Mouse (Mus musculus) neural tube, embryonic 13.5 days (tissue): ENCODE results near the gene 1110002E22Rik. TPM values are rescaled to one million over a fixed set of nuclear protein-coding genes. Genes with fewer than 3 reads are reported as not detected.

Experiments
- ATAC-seq: fragments of 200-750 bp; cut with Nextera tagmentation; 2 replicates; pipeline ENCODE4 v1.8.0; 2017; ENCODE audit warnings: low read depth, mild to moderate bottlenecking, moderate TSS enrichment, moderate library complexity
- H3K27ac ChIP-seq: fragments of 300-500 bp; sonication (generic); replicated peaks from 2 replicates; pipeline ENCODE4 v1.5.1; 2015; ENCODE audit warnings: moderate library complexity, mild to moderate bottlenecking, inconsistent platforms
- H3K27me3 ChIP-seq: fragments of 300-500 bp; sonication (generic); 2 replicates; pipeline ENCODE4 v1.6.1; 2015; ENCODE audit warnings: mild to moderate bottlenecking, inconsistent platforms
- H3K36me3 ChIP-seq: fragments of 300-500 bp; sonication (generic); 2 replicates; pipeline ENCODE4 v1.6.1; 2015; ENCODE audit warnings: mild to moderate bottlenecking, inconsistent platforms
- H3K4me1 ChIP-seq: fragments of 300-500 bp; sonication (generic); replicated peaks from 2 replicates; pipeline ENCODE4 v1.6.1; 2015; ENCODE audit warnings: inconsistent platforms
- H3K4me2 ChIP-seq: fragments of 300-500 bp; sonication (generic); 2 replicates; pipeline ENCODE4 v1.6.1; 2015; ENCODE audit warnings: inconsistent platforms, mild to moderate bottlenecking, moderate library complexity
- H3K4me3 ChIP-seq: fragments of 300-500 bp; sonication (generic); 2 replicates; pipeline ENCODE4 v1.5.1; 2015; ENCODE audit warnings: mild to moderate bottlenecking, inconsistent platforms
- H3K9ac ChIP-seq: fragments of 300-500 bp; sonication (generic); 2 replicates; pipeline ENCODE4 v1.6.1; 2015; ENCODE audit warnings: moderate library complexity, mild to moderate bottlenecking, inconsistent platforms
- H3K9me3 ChIP-seq: fragments of 300-500 bp; sonication (generic); 2 replicates; pipeline ENCODE4 v1.6.1; 2016; ENCODE audit warnings: inconsistent platforms
- WGBS: fragments of 180-500 bp; shearing (Covaris S2); methylation state at CpG from one replicate; pipeline ENCODE4 v1.1.7; 2015; 5-methylcytosine and 5-hydroxymethylcytosine counted together
- polyA plus RNA-seq: library from polyadenylated mRNA; unstranded; fragments of >200 nt; fragmentation: Nextera tagmentation; extraction: Ambion mirVana; gene quantifications from 2 replicates; pipeline ENCODE4 v1.2.1, GENCODE M21; 2015

1110002E22Rik gene
- 0.13 and 0.22 TPM in 2 replicates for polyA plus RNA-seq

GRCm38 (mm10) chr3:138064732-138065645, at the start of gene 1110002E22Rik:
TSS of gene 1110002E22Rik (plus strand) at chr3:138065052.
- ATAC-seq = no peak
- Histone ChIP-seq H3K27me3 (no peaks in the 10 kb centered on the region), H3K4me2 (no peak within 1 kb of the TSS), H3K27ac (no peak within 1 kb of the TSS), H3K4me1 (peaks cover 28% of the 10 kb centered on the region), H3K9me3 (no peaks in the 10 kb centered on the region), H3K9ac (no peak within 1 kb of the TSS), H3K4me3 (no peak within 1 kb of the TSS), H3K36me3 (no peaks in the 10 kb centered on the region)
- WGBS = 76% methylated on average over 33 of the region's 33 CpGs

GRCm38 (mm10) chr3:138016810-138017209, 48.0 kb upstream of the 1110002E22Rik start:
- Histone ChIP-seq H3K27me3 (no peaks in the 10 kb centered on the region), H3K4me1 (peaks cover 4% of the 10 kb centered on the region; the same call in 1 of the 2 replicates), H3K36me3 (no peaks in the 10 kb centered on the region), H3K9ac (no peak overlapping the region; the same call in 1 of the 2 replicates), H3K4me3 (peak overlapping the region; percentile 17), H3K27ac (peak overlapping the region; percentile 47), H3K4me2 (peak overlapping the region; percentile 40), H3K9me3 (no peaks in the 10 kb centered on the region)
- ATAC-seq = peak; percentile 89
- 38% methylated on average over 12 of the region's 12 CpGs for WGBS

GRCm38 (mm10) chr3:138022003-138022402, 42.8 kb upstream of the 1110002E22Rik start:
- Histone ChIP-seq H3K36me3 (no peaks in the 10 kb centered on the region), H3K27me3 (no peaks in the 10 kb centered on the region), H3K9ac (no peak overlapping the region), H3K4me1 (peaks cover 4% of the 10 kb centered on the region; the same call in 1 of the 2 replicates), H3K9me3 (no peaks in the 10 kb centered on the region), H3K4me2 (no peak overlapping the region), H3K4me3 (no peak overlapping the region), H3K27ac (no peak overlapping the region)
- 89% methylated on average over 4 of the region's 4 CpGs for WGBS
- ATAC-seq = no peak

GRCm38 (mm10) chr3:138022651-138023050, 42.2 kb upstream of the 1110002E22Rik start:
- 90% methylated on average over 4 of the region's 4 CpGs for WGBS
- H3K4me2 ChIP-seq = no peak overlapping the region
- H3K9ac ChIP-seq = no peak overlapping the region
- H3K4me1 ChIP-seq = no peaks in the 10 kb centered on the region
- H3K27ac ChIP-seq = no peak overlapping the region
- no peaks in the 10 kb centered on the region for H3K36me3 ChIP-seq
- H3K27me3 ChIP-seq = no peaks in the 10 kb centered on the region
- H3K9me3 ChIP-seq = no peaks in the 10 kb centered on the region
- ATAC-seq = no peak
- no peak overlapping the region for H3K4me3 ChIP-seq

- H3K27me3 ChIP-seq = no peaks in the 10 kb centered on the region
- H3K36me3 ChIP-seq = no peaks in the 10 kb centered on the region
- H3K4me3 ChIP-seq = no peak overlapping the region
- no peaks in the 10 kb centered on the region for H3K4me1 ChIP-seq
- no peak overlapping the region for H3K9ac ChIP-seq
- H3K4me2 ChIP-seq = no peak overlapping the region
- H3K9me3 ChIP-seq = no peaks in the 10 kb centered on the region
- H3K27ac ChIP-seq = no peak overlapping the region
- ATAC-seq = no peak
- WGBS = 84% methylated on average over 10 of the region's 10 CpGs
These were observed 38.6 kb upstream of the 1110002E22Rik start for GRCm38 (mm10) chr3:138026286-138026685.

GRCm38 (mm10) chr3:138027575-138028362, 37.1 kb upstream of the 1110002E22Rik start:
- no peak for ATAC-seq
- H3K27me3 ChIP-seq = no peaks in the 10 kb centered on the region
- no peak overlapping the region for H3K27ac ChIP-seq
- H3K9ac ChIP-seq = no peak overlapping the region
- no peaks in the 10 kb centered on the region for H3K9me3 ChIP-seq
- no peak overlapping the region for H3K4me2 ChIP-seq
- H3K4me1 ChIP-seq = no peaks in the 10 kb centered on the region
- no peaks in the 10 kb centered on the region for H3K36me3 ChIP-seq
- no peak overlapping the region for H3K4me3 ChIP-seq
- 82% methylated on average over 5 of the region's 5 CpGs for WGBS

- no peak for ATAC-seq
- 92% methylated on average over 5 of the region's 5 CpGs for WGBS
- H3K9ac ChIP-seq = no peak overlapping the region
These were observed 35.5 kb upstream of the 1110002E22Rik start for GRCm38 (mm10) chr3:138029351-138029750.

GRCm38 (mm10) chr3:138030563-138030962, 34.3 kb upstream of the 1110002E22Rik start:
- no peaks in the 10 kb centered on the region for H3K9me3 ChIP-seq

More at GRCm38 (mm10) chr3:138029351-138029750, 35.5 kb upstream of the 1110002E22Rik start:
- no peak overlapping the region for H3K27ac ChIP-seq
- no peak overlapping the region for H3K4me2 ChIP-seq
- no peak overlapping the region for H3K4me3 ChIP-seq
- no peaks in the 10 kb centered on the region for H3K27me3 ChIP-seq
- H3K4me1 ChIP-seq = no peaks in the 10 kb centered on the region
- no peaks in the 10 kb centered on the region for H3K9me3 ChIP-seq
- H3K36me3 ChIP-seq = no peaks in the 10 kb centered on the region

GRCm38 (mm10) chr3:138033986-138034385, 30.9 kb upstream of the 1110002E22Rik start:
- no peaks in the 10 kb centered on the region for H3K9me3 ChIP-seq
- H3K27me3 ChIP-seq = no peaks in the 10 kb centered on the region
- no peak overlapping the region for H3K27ac ChIP-seq
- H3K4me3 ChIP-seq = no peak overlapping the region
- no peak for ATAC-seq
- H3K4me1 ChIP-seq = no peaks in the 10 kb centered on the region
- H3K9ac ChIP-seq = no peak overlapping the region
- H3K4me2 ChIP-seq = no peak overlapping the region
- 88% methylated on average over 6 of the region's 6 CpGs for whole genome bisulfite sequencing
- no peaks in the 10 kb centered on the region for H3K36me3 ChIP-seq

More at GRCm38 (mm10) chr3:138030563-138030962, 34.3 kb upstream of the 1110002E22Rik start:
- no peak for ATAC-seq
- H3K27ac ChIP-seq = no peak overlapping the region
- H3K4me2 ChIP-seq = no peak overlapping the region
- no peak overlapping the region for H3K4me3 ChIP-seq
- H3K27me3 ChIP-seq = no peaks in the 10 kb centered on the region
- H3K36me3 ChIP-seq = no peaks in the 10 kb centered on the region
- WGBS = 87% methylated on average over 6 of the region's 6 CpGs
- no peak overlapping the region for H3K9ac ChIP-seq
- no peaks in the 10 kb centered on the region for H3K4me1 ChIP-seq

GRCm38 (mm10) chr3:138040938-138041337, 23.9 kb upstream of the 1110002E22Rik start:
- peaks cover 10% of the 10 kb centered on the region for H3K4me1 ChIP-seq
- H3K4me3 ChIP-seq = no peak overlapping the region
- no peaks in the 10 kb centered on the region for H3K36me3 ChIP-seq
- WGBS = 75% methylated on average over 2 of the region's 2 CpGs
- no peak overlapping the region for H3K4me2 ChIP-seq
- H3K27ac ChIP-seq = no peak overlapping the region
- H3K9ac ChIP-seq = no peak overlapping the region
- H3K9me3 ChIP-seq = no peaks in the 10 kb centered on the region
- H3K27me3 ChIP-seq = no peaks in the 10 kb centered on the region
- ATAC-seq = no peak

GRCm38 (mm10) chr3:138041591-138042301, 23.1 kb upstream of the 1110002E22Rik start:
- no peaks in the 10 kb centered on the region for H3K9me3 ChIP-seq
- H3K4me1 ChIP-seq = peaks cover 10% of the 10 kb centered on the region
- H3K27me3 ChIP-seq = no peaks in the 10 kb centered on the region
- no peak overlapping the region for H3K27ac ChIP-seq
- 42% methylated on average over 3 of the region's 3 CpGs for WGBS
- H3K4me3 ChIP-seq = no peak overlapping the region
- H3K9ac ChIP-seq = no peak overlapping the region
- no peaks in the 10 kb centered on the region for H3K36me3 ChIP-seq
- peak; percentile 76 for ATAC-seq
- H3K4me2 ChIP-seq = no peak overlapping the region
